Mouse (Mus musculus): Measurements from ENCODE around the gene Osgepl1.
"Not testable (repeated sequence)": the region's sequence is repeated elsewhere in the genome, so short reads cannot be mapped to it uniquely, and the experiment has no call there.

Osgepl1 gene

DNA sequence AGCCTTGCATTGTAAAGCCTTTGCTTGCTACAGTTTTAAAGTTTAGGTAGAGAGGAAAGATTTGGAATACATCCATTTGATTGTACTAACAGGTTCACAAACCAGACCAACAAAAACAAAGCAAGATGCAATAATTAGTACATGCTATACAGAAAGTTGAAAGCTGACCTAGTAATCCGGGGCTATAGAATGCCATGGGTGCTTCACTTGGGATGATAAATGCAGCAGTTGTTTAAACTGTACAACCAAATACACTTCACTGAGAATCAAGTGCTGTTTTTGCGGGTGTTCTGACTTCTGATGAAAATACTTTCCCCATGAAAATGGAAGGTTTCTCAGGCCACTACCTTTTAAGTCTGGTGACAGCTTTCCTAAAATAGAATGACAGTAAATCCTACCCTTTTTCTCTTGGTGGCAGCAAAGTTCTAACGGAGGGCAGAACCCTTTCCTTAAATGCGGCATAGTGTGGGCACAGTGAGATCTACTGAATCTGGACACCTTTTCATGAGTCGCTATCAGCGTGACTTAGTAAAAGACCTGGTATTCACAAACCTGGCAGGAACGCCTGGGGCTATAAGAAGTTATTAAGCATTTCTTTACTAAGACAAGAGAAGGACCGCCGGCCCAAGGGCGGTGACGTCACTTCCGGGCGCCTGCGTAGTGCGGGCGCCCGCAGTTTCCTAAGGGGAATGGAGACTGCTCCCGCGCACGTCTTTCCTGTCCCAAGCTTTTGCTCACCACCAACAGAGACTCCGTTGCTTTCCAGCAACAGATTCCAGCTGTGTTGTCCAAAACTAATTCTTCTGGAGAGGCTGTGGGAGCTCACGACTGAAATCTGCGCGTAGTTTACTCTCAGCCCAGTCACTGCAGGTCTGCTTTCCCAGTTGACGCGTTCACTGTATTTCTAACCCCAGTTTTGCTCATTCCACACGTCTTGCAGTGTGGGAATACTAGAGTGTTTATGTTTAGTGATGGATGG is at the start of gene Osgepl1:
Gene Osgepl1, plus strand, starts transcription at position 636 of the 979 bp plus-strand sequence.
- DNase-seq = peak; percentile 62

DNA sequence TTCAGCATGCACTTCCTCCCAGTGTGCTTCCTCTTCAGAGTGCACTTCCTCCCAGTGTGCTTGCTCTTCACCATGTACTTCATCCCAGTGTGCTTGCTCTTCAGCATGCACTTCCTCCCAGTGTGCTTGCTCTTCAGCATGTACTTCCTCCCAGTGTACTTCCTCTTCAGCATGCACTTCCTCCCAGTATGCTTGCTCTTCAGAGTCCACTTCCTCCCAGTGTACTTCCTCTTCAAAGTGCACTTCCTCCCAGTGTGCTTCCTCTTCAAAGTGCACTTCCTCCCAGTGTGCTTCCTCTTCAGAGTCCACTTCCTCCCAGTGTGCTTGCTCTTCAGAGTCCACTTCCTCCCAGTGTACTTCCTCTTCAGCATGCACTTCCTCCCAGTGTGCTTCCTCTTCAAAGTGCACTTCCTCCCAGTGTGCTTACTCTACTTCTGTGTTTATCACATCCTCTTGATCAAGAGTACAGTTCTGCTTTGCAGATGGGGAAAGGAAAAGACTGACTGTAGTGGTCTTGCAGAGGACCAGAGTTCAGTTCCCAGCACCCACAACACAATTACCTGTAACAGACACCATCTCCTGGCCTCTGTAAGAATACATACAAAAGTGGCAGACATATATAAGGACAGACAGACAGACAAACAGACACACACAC is 48.3 kb upstream of the Osgepl1 start:
- not testable (repeated sequence) for DNase-seq

DNA sequence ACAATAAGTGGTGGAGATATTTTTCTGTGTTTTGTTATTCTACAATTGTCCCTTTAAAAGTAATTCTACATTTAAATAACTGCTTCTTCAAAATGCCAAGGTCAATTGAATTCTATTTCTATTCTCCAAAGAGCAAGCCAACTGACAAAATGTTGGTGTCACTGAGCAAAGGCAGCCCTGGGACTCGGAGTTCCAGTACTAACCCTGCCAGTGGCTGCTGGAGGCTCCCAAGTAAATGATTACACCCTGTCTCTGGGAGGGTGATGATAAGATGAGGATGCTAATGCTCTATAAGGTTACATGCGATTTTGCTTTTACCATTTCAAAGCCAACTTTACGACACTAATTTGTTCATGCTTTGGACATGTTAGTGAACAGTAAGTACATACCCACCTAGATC is 43.5 kb upstream of the Osgepl1 start:
- DNase-seq = no peak

DNA sequence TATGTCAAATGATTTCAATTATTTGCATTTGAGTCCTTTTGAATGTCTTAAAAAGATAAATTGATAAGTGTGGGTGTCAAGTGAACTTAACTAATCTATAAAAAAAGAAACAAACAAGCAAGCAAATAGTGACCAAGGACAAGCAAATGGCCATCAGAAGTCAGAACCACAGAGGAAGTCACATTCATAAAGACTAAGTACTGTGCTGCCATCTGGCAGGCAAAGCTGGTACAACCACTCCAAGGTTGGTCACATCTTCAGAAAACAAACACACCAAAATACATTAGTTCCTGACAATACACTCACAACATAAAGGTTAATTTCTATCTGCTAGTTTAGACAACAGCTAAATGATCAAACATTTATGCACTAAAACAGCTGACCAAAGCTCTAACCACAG is 40.8 kb upstream of the Osgepl1 start:
- no peak for DNase-seq

GRCm38 (mm10) chr1:53291197-53291596 is 22.2 kb upstream of the Osgepl1 start:
- no peak for DNase-seq

DNA sequence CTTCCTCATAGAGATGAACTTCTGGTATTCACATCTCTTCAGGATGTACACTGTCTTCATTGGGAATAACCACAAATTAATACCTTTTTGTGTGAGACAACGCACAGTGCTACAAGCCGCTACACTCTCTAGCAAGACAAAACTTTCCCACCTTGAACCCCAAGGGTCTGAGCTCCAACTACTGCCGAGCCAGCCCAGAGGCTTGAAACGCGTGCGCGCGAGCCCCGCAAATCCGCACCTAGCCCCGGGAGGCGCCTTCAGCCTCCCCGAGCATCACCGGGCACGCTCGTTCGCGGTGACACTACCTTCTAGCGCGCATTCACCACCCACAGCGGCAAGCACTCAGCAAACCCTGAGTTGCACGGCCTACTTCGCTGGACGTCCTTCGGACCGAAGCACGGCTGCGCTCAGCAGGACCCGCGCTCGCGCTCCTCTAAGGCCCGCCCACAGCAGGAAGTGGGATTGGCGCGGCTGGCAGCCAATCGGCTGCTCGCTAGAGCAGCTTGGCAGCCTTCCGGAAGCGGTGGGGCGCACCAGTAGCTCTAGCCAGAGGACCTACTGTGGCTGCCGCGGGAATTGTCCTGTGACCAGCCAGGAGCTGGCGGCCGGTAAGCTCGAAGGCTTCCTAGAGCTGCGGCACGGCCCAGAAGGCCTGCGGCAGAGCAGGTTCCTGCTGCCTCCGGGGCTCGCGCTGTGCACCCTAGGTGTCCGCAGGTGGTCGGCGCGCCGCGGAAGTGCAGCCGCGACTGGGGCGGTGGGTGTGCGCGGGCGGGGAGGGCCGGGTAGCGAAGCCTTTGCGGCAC is 16.6 kb upstream of the Osgepl1 start, which contains the start of the genes Pms1, Ormdl1 and Gm28778:
Gene Pms1, minus strand, starts transcription at position 438 of the 803 bp plus-strand sequence.
Gene Ormdl1, plus strand, starts transcription at position 515 of the 803 bp plus-strand sequence.
Gene Gm28778, plus strand, starts transcription at position 531 of the 803 bp plus-strand sequence.
- DNase-seq = peak; percentile 84 to 87

DNA sequence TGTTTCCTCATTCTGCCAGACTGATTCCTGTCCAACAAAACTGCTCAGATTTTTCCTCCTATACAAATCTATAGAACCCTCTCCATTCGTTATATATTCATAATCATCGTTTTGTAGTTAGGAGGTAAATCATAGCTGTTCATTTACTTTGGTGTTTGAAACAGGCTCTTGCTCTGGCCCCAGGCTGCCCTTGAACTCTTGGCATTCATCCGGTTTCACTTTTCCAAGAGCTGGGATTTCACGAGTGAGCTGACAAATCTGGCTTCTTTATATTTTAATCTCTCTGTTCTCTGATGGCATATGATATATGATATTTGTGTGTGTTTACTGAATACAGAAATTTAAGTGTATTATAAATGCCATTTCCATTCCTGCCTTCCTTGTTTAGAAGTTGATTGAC is 12.9 kb upstream of the Osgepl1 start:
- no peak for DNase-seq

DNA sequence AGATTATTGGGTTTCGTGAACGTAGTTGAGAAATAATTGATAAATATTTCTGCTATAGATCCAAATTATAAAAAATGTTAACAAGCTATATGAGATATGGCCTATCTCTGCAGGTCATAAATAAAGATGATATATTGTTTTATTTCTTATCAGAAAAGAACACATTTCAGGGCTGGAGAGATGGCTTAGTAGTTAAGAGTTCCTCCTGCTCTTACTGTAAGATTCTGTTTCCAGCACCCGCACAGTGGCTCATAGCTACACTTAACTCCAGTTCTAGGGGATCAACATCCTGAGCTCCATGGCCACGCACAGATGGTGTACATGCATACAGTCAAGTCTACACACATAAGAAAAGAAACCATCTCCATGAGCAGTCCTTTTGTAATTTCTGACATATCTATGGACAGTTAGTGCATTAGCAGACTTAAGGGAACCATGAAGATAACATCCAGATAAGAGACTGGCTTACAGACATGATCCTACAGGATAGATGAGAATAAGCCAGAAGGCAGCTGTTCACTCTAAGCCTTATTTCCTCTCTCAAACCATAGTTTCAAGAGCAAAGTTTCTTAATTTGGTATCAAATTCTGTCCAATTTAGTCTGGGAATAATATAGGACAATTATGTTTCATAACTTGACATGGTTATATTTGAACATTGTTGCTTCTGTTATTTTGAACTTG is 8.4 kb downstream of the Osgepl1 start:
- no peak for DNase-seq

- DNase-seq = no peak
Observed at GRCm38 (mm10) chr1:53323254-53323653, 9.8 kb downstream of the Osgepl1 start.

GRCm38 (mm10) chr1:53324277-53324676 is 10.9 kb downstream of the Osgepl1 start:
- DNase-seq = no peak

- DNase-seq = no peak
Observed at GRCm38 (mm10) chr1:53324827-53325494, 11.5 kb downstream of the Osgepl1 start.

- DNase-seq = not testable (repeated sequence)
Observed at GRCm38 (mm10) chr1:53333527-53333926, 20.1 kb downstream of the Osgepl1 start.

DNA sequence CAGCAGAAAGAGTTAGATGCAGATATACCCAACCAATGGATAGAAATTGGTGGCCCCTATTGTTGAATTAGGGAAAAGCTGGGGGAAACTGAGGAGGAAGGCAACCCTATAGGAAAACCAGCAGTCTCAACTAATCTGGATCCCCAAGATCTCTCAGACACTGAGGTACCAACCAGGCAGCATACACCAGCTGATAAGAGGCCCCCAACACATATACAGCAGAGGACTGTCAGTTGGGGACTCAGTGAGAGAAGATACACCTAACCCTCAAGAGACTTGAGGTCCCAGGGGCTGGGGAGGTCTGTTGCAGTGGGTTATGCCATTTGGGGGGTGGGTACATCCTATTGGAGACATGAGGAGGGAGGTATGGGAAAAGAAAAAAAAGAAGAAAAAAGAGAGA is 22.0 kb downstream of the Osgepl1 start:
- no peak for DNase-seq

DNA sequence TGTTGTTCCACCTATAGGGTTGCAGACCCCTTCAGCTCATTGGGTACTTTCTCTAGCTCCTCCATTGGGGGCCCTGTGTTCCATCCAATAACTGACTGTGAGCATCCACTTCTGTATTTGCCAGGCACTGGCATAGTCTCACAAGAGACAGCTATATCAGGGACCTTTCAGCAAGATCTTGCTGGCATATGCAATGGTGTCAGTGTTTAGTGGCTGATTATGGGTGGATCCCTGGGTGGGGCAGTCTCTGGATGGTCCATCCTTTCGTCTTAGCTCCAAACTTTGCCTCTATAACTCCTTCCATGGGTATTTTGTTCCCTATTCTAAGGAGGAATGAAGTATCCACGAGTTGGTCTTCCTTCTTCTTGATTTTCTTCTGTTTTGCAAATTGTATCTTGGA is 24.0 kb downstream of the Osgepl1 start:
- DNase-seq = not testable (repeated sequence)

- DNase-seq = no peak
Observed at GRCm38 (mm10) chr1:53341071-53341470, 27.6 kb downstream of the Osgepl1 start.

DNA sequence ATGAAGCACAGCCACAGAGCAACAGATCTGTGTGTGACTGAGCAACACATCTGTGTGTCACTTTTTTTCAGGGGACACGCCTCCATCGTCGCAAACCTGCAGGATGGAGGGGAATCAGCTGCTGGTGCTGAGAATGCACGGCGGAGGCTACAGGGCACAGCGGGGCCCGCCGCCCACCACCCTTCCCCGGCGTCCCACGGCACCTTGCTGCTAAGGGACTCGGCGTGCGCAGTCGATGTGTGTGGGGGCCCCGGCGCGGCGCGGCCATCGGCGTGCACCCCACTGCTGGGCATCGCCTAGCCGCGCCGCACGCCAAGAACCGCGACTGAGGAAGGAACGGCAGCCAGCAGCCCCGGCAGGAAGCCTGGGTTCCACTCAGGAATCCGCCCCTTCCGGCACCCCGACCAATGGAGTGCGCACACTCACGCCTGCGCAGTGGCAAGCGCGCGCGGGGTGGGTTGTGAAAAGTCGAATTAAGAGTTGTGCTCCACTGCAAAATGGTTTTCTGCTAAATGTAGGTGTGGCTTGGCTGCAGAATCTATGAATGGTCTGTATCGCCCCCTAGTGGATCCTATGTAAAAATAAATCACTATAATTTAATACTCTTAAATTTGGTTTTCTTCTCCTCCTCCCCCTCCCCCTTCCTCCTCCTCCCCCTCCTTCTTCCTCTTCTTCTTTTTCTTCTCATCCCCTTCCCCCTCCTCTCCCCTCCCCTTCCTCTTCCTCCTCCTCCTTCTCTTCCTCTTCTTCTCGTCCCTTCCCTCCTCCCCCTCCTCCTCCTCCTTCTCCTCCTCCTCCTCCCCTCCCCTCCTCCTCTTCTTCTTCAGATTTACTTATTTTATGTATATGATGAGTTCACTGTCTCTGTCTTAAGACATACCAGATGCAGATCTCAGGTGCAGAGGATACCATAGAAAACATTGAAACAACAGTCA is 39.2 kb downstream of the Osgepl1 start, which contains the start of the genes Asdurf, Gm28551 and Asnsd1:
Gene Asdurf, minus strand, starts transcription at position 293 of the 935 bp plus-strand sequence.
Gene Gm28551, minus strand, starts transcription at position 341 of the 935 bp plus-strand sequence.
Gene Asnsd1, minus strand, starts transcription at position 426 of the 935 bp plus-strand sequence.
- DNase-seq = peak; percentile 96 to 98

GRCm38 (mm10) chr1:53358988-53359387 is 45.6 kb downstream of the Osgepl1 start:
- no peak for DNase-seq
